Mouse (Mus musculus) left cerebral cortex, adult 2 months (tissue): ENCODE results near the gene Tcf23. TPM values are rescaled to one million over a fixed set of nuclear protein-coding genes. Genes with fewer than 3 reads are reported as not detected.
A peak's percentile ranks its signal among the peaks of the same experiment; 100 is the strongest.

ENCODE experiments used
- DNase-seq, 2 experiments: peaks; one replicate each; pipeline ENCODE4 v3.0.0; 2021 to 2022; ENCODE audit warnings: low spot score in 2 of 2, mixed read lengths in 1 of 2; ENCODE audit errors: extremely low spot score in 1 of 2
- H3K27ac ChIP-seq: fragments of 200-600 bp; 2 replicates; pipeline ENCODE4 v1.8.1; 2022
- H3K4me3 ChIP-seq: fragments of 200-600 bp; 2 replicates; pipeline ENCODE4 v1.8.1; 2022
- CTCF ChIP-seq: fragments of 200-600 bp; IDR thresholded peaks from 2 replicates; pipeline ENCODE4 v1.8.1; 2022; ENCODE audit warnings: antibody characterized with exemption, mild to moderate bottlenecking, moderate library complexity
- intact Hi-C: fragments of 180-260 bp; cut with DNase I; formaldehyde crosslinking; loops from one replicate; pipeline ENCODE4 v1.15.1; 2025
- long read RNA-seq, 2 experiments: library from polyadenylated mRNA; stranded (forward); transcript quantifications; one replicate each; pipeline ENCODE4 v2.0.0; 2021; ENCODE audit warnings: borderline mapping rate in 2 of 2
- total RNA-seq, 2 experiments: library from RNA; stranded (reverse); gene quantifications; 2 replicates each; pipeline ENCODE4 v1.2.3; 2021

The Tcf23 gene
- under 1 TPM; 0.12 to 0.23 TPM for total RNA-seq
- long read RNA-seq, experiment 1: 0 reads
- long read RNA-seq, experiment 2: 0 reads

DNA sequence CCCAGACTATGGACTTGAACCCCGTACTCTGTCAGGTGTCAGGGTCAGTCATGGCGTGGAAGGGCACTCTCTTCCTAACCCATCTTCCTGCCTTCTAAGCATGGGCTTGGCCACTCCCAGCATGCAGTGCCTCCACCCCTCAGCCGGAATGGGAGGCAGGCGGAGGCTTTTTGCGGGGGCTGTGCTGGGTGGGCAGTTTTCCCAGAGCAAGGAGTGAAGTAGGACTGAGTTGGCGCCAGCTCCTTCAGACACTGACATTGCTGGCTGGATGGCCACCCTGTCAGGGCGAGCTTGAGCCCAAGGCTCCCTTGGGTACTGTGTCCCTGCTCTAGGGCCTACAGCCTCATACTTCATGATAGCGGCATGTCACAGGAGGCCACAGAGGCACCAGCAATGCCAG lies at the start of gene Tcf23:
Gene Tcf23 (plus strand): TSS at position 247 of the 400 bp plus-strand sequence.
- Histone ChIP-seq H3K27ac (no peak within 1 kb of the TSS), H3K4me3 (no peak within 1 kb of the TSS)
- intact Hi-C loops: no loop called here
- no peak for DNase-seq
- no peak for TF ChIP-seq CTCF

GRCm38 (mm10) chr5:30918691-30919090 lies 49.8 kb upstream of the Tcf23 start:
- H3K4me3 ChIP-seq: no peak overlapping the region
- intact Hi-C loops: no loop called here
- H3K27ac ChIP-seq: no peak overlapping the region
- TF ChIP-seq CTCF: no peak
- no peak for DNase-seq

DNA sequence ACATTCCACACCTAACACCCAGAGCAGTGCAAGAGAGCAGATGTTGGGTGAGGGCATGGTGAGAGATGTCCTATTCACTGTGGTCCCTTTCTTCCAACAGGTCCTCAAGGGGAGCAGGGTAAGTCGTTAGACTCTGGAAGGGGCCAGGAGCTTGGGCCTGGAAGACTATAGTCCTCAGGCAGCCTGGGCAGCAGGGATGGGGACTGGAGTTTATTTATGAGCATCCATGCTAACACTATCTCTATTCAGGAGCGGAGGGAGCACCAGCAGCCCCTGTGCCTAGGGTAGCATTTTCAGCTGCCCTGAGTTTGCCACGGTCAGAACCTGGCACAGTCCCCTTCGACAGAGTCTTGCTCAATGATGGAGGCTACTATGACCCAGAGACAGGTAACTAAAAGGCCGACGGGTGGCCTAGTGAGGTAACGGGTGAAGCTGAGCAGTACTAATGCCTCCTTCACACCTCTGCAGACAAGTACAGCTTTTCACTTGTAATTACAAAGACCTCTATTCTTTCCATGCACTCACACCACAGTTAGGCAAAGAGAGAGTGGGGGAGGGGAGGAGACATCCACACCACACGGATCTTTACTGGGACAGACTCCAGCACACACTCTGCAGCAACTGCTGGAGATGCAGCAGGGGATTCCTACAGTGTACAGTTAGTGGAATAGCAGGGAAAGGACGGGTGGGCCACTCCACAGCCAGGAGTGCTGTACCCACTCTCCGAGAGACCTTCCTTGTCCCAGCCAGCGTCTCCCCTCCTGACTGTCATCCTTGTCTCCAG lies 48.4 kb upstream of the Tcf23 start:
- no peak for TF ChIP-seq CTCF
- H3K27ac ChIP-seq: no peak overlapping the region
- intact Hi-C loops: loop anchor here (10.0 kb wide), 1 partner anchor 1535 kb away; the partner anchor contains the start of gene Ppp1cb
- no peak overlapping the region for H3K4me3 ChIP-seq
- DNase-seq: no peak

- DNase-seq: no peak
- TF ChIP-seq CTCF: no peak
- intact Hi-C loops: loop anchor here (10.0 kb wide), 1 partner anchor 1534 kb away; the partner anchor contains the start of gene Ppp1cb
- H3K27ac ChIP-seq: no peak overlapping the region
- no peak overlapping the region for H3K4me3 ChIP-seq
Measured at GRCm38 (mm10) chr5:30920621-30921020, 47.8 kb upstream of the Tcf23 start.

DNA sequence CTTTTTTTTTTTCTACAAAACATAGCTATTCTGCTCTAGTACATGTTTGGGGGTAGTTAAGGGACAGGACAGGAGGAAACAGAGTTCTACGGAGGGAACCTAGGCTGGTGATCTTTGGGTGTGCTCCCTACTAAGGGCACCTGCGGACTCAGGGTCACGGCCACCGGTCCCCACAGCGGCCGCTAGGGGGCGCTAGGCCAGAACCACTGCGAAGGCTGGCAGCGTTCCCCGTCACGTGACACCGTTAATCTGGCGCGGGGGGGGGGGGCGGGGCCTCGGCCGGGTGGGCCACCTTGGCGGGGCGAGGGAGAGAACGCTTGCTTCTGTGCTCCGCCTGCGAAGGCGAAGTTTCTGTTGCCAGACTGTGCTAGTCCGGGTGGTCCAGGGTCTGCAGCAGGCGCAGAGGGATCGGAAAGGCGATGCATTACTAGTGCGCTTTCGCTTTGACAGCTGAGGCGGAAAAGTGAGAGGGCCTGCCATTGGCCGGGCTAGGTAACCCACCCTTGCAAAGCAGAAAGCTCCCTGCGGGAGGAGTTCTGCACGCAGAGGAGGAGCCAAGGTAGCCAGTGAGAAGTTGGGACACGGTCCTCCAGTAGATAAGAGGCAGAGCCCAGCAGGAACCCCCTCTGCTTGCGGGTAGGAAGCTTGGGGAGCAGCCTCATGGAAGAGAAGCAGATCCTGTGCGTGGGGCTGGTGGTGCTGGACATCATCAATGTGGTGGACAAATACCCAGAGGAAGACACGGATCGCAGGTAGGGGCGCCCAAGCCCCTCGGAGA lies 47.0 kb upstream of the Tcf23 start, which contains the start of gene Khk:
Gene Khk (plus strand): TSS at position 176 of the 778 bp plus-strand sequence.
- peak within 1 kb of the TSS; percentile 75 for H3K4me3 ChIP-seq
- intact Hi-C loops: loop anchor here (10.0 kb wide), 1 partner anchor 1533 kb away; the partner anchor contains the start of gene Ppp1cb
- peak; percentile 86 for TF ChIP-seq CTCF
- peak within 1 kb of the TSS; percentile 89 for H3K27ac ChIP-seq
- DNase-seq: peak; percentile 86 to 90

DNA sequence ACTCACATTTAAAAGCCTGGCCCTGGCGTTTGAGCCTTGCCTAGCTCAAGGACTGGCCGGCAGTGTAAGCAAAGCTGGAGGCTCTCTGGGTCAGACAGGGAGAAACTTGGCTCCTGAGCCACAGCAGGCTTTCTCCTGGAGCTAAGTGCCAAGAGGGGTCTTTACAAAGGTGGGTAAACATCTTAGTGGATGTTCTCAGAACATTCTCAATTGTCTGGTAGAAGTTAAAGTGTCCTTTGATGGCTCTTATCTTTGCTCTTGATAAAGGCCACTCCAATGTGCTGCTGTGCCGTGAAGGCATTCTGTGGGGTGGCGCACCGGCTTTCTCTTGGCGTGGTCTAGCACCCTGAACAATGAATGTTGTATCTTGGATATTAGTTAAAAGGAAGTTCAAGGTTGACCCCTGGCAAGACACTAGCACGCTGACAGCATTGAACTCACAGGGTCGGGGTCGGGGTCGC lies 45.9 kb upstream of the Tcf23 start:
- Histone ChIP-seq H3K4me3 (no peak overlapping the region), H3K27ac (no peak overlapping the region; the same call in 1 of the 2 replicates)
- DNase-seq: no peak
- intact Hi-C loops: loop anchor here (10.0 kb wide), 1 partner anchor 1532 kb away; the partner anchor contains the start of gene Ppp1cb
- TF ChIP-seq CTCF: no peak

DNA sequence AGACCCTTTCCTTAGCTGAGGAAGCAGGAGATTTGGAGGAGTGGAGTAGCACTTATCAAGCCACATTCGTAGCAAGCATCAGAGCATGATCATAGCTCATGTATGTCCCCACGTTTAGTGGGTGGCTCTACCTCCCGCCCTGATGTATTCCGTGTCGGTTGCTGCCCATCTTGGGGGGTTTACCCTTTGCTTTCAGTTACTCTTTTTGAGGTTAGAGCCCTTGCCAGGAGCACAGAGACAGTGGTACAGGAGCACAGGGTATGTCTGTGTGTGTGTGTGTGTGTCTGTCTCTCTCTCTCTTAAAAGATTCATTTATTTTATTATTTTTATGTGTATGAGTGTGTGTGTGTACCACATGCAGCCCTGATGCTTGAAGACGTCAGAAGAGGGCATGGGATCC lies 45.3 kb upstream of the Tcf23 start:
- Histone ChIP-seq H3K27ac (no peak overlapping the region), H3K4me3 (no peak overlapping the region)
- no peak for TF ChIP-seq CTCF
- intact Hi-C loops: loop anchor here (10.0 kb wide), 1 partner anchor 1532 kb away; the partner anchor contains the start of gene Ppp1cb
- no peak for DNase-seq

- no peak overlapping the region for H3K27ac ChIP-seq
- no peak for TF ChIP-seq CTCF
- intact Hi-C loops: loop anchor here (10.0 kb wide), 1 partner anchor 1530 kb away; the partner anchor contains the start of gene Ppp1cb
- H3K4me3 ChIP-seq: no peak overlapping the region
- no peak for DNase-seq
Measured at GRCm38 (mm10) chr5:30924614-30925013, 43.8 kb upstream of the Tcf23 start.

- intact Hi-C loops: loop anchor here (10.0 kb wide), 1 partner anchor 1530 kb away; the partner anchor contains the start of gene Ppp1cb
- no peak overlapping the region for H3K4me3 ChIP-seq
- DNase-seq: no peak
- no peak for TF ChIP-seq CTCF
- no peak overlapping the region for H3K27ac ChIP-seq
Measured at GRCm38 (mm10) chr5:30925217-30925616, 43.2 kb upstream of the Tcf23 start.

GRCm38 (mm10) chr5:30926073-30926472 lies 42.4 kb upstream of the Tcf23 start:
- intact Hi-C loops: loop anchor here (10.0 kb wide), 1 partner anchor 1529 kb away; the partner anchor contains the start of gene Ppp1cb
- no peak for TF ChIP-seq CTCF
- DNase-seq: no peak
- Histone ChIP-seq H3K4me3 (no peak overlapping the region), H3K27ac (no peak overlapping the region)

DNA sequence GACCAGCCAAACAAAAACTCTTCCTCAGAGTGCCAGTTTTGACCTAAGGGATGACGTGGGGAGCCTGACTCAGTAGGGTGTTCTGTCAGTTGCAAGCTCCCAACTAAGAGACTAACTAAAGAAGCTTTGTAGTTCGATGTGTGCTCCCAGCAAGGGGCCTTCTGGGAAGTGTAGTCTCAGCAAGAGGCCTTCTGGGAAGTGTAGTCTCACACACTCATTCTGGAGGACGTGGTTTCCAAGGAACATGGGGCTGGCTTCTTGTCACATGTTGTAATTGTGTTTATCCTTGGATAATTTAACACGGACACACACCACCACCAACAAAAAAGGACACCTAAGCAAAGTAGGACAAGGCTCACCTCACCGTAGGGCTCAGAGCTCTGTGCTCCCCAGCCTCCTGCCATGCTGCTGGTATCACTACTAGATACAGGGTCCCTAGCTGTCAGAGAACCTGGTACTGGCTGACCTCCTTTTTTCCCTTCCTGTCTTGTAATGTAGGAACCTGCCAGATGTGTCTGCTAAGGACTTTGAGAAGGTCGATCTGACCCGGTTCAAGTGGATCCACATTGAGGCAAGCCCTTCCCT lies 40.4 kb upstream of the Tcf23 start:
- H3K4me3 ChIP-seq: no peak overlapping the region
- intact Hi-C loops: loop anchor here (10.0 kb wide), 1 partner anchor 1527 kb away; the partner anchor contains the start of gene Ppp1cb
- no peak for DNase-seq
- peak overlapping the region; percentile 11; the same call in 1 of the 2 replicates for H3K27ac ChIP-seq
- no peak for TF ChIP-seq CTCF
